Mouse (Mus musculus) colon, adult 2 months (tissue): ENCODE measurements around the gene BC034090. TPM values are rescaled to one million over a fixed set of nuclear protein-coding genes. Genes with fewer than 3 reads are reported as not detected.

Experiments
- polyA plus RNA-seq: library from polyadenylated mRNA; depleted of rRNA; stranded (reverse); fragments of >200 nt; gene quantifications from 2 replicates; pipeline ENCODE4 v1.2.3, GENCODE M21; 2012; rRNA removed

The BC034090 gene
- 5.5 and 6.8 TPM in 2 replicates for polyA plus RNA-seq

GRCm38 (mm10) chr1:155243797-155244770, at the start of gene BC034090:
BC034090 (minus strand) TSS chr1:155244444.

Other genes starting within 250 kb of the BC034090 start
- gene Ier5, start 144.8 kb downstream of the BC034090 start, polyA plus RNA-seq = 30.8 and 40.9 TPM in 2 replicates
- gene Mr1, start 97.6 kb downstream of the BC034090 start, polyA plus RNA-seq = 1.2 and 1.6 TPM in 2 replicates
- gene Stx6, start 85.7 kb downstream of the BC034090 start, polyA plus RNA-seq = 41.8 and 48.7 TPM in 2 replicates
- 12.7 and 13.4 TPM in 2 replicates for gene Xpr1, start 173.0 kb upstream of the BC034090 start, polyA plus RNA-seq